Mouse (Mus musculus) olfactory bulb, adult 2 months (tissue): ENCODE measurements around the gene Pkib. TPM values are rescaled to one million over a fixed set of nuclear protein-coding genes. Genes with fewer than 3 reads are reported as not detected.
A peak's percentile ranks its signal among the peaks of the same experiment; 100 is the strongest.

Source experiments
- H3K27ac ChIP-seq: fragments of 200-500 bp; 2 replicates; pipeline ENCODE4 v1.5.1; 2012; ENCODE audit warnings: low read depth, low read length; ENCODE audit not compliant: insufficient read depth
- H3K4me1 ChIP-seq: fragments of 200-500 bp; 2 replicates; pipeline ENCODE4 v1.6.1; 2012; ENCODE audit warnings: low read length; ENCODE audit not compliant: control insufficient read depth, insufficient read depth
- H3K4me3 ChIP-seq: fragments of 200-500 bp; 2 replicates; pipeline ENCODE4 v1.5.1; 2012; ENCODE audit warnings: mild to moderate bottlenecking, low read depth, low read length, moderate library complexity; ENCODE audit not compliant: insufficient read depth
- CTCF ChIP-seq: fragments of 200-500 bp; IDR thresholded peaks from 2 replicates; pipeline ENCODE4 v1.5.1; 2012; ENCODE audit warnings: low read depth, mild to moderate bottlenecking, low read length, moderate library complexity; ENCODE audit not compliant: insufficient read depth
- POLR2A ChIP-seq: fragments of 200-500 bp; IDR thresholded peaks from 2 replicates; pipeline ENCODE4 v1.6.1; 2012; ENCODE audit warnings: mild to moderate bottlenecking, low read depth, low read length, moderate library complexity; ENCODE audit not compliant: insufficient read depth
- WGBS: fragments of 180-500 bp; shearing (Covaris S2); methylation state at CpG from one replicate; pipeline ENCODE4 v1.1.7; 2018; 5-methylcytosine and 5-hydroxymethylcytosine counted together
- polyA plus RNA-seq: library from polyadenylated mRNA; stranded (reverse); fragments of >200 nt; gene quantifications from 2 replicates; pipeline ENCODE4 v1.2.4, GENCODE M21; 2012; ENCODE audit warnings: low replicate concordance; ENCODE audit not compliant: missing spikeins, insufficient read depth, insufficient read length

The Pkib gene
- polyA plus RNA-seq, 1 experiment = not detected

GRCm38 (mm10) chr10:57747127-57747526 is 115.3 kb downstream of the Pkib start:
- no peak overlapping the region for H3K4me3 ChIP-seq
- TF ChIP-seq CTCF (no peak), POLR2A (no peak)
- no peaks in the 10 kb centered on the region for H3K4me1 ChIP-seq
- H3K27ac ChIP-seq = no peak overlapping the region

- Histone ChIP-seq H3K4me1 (no peaks in the 10 kb centered on the region), H3K4me3 (no peak overlapping the region), H3K27ac (no peak overlapping the region)
- 95% methylated on average over 1 of the region's 1 CpGs for WGBS
- TF ChIP-seq CTCF (no peak), POLR2A (no peak)
These were observed 121.6 kb downstream of the Pkib start for GRCm38 (mm10) chr10:57753343-57753742.

- no peak overlapping the region for H3K4me3 ChIP-seq
- 89% methylated on average over 2 of the region's 2 CpGs for WGBS
- H3K27ac ChIP-seq = no peak overlapping the region
- no peaks in the 10 kb centered on the region for H3K4me1 ChIP-seq
- no peak for TF ChIP-seq POLR2A
These were observed 123.5 kb downstream of the Pkib start for GRCm38 (mm10) chr10:57755201-57755736.

- H3K4me3 ChIP-seq = no peak overlapping the region
- H3K4me1 ChIP-seq = no peaks in the 10 kb centered on the region
- no peak overlapping the region for H3K27ac ChIP-seq
- TF ChIP-seq POLR2A (no peak), CTCF (no peak)
- 96% methylated on average over 2 of the region's 2 CpGs for WGBS
These were observed 127.2 kb downstream of the Pkib start for GRCm38 (mm10) chr10:57758999-57759398.

GRCm38 (mm10) chr10:57760694-57761093 is 128.9 kb downstream of the Pkib start:
- 71% methylated on average over 3 of the region's 3 CpGs for WGBS
- Histone ChIP-seq H3K4me3 (no peak overlapping the region), H3K27ac (no peak overlapping the region), H3K4me1 (no peaks in the 10 kb centered on the region)
- TF ChIP-seq POLR2A = no peak
- no peak for TF ChIP-seq CTCF

GRCm38 (mm10) chr10:57763044-57763443 is 131.3 kb downstream of the Pkib start:
- 36% methylated on average over 1 of the region's 1 CpGs for WGBS
- no peaks in the 10 kb centered on the region for H3K4me1 ChIP-seq
- TF ChIP-seq POLR2A (no peak), CTCF (no peak)
- H3K4me3 ChIP-seq = no peak overlapping the region
- H3K27ac ChIP-seq = no peak overlapping the region

GRCm38 (mm10) chr10:57783289-57784130 is 151.7 kb downstream of the Pkib start:
- H3K27ac ChIP-seq = no peak overlapping the region; the same call in 1 of the 2 replicates
- no peak for TF ChIP-seq POLR2A
- no peak for TF ChIP-seq CTCF
- WGBS = 17% methylated on average over 13 of the region's 13 CpGs
- no peaks in the 10 kb centered on the region; the same call in 1 of the 2 replicates for H3K4me1 ChIP-seq
- H3K4me3 ChIP-seq = no peak overlapping the region

- Histone ChIP-seq H3K27ac (no peak overlapping the region), H3K4me3 (no peak overlapping the region), H3K4me1 (no peaks in the 10 kb centered on the region; the same call in 1 of the 2 replicates)
- 23% methylated on average over 7 of the region's 7 CpGs for WGBS
- TF ChIP-seq CTCF = no peak
- TF ChIP-seq POLR2A = no peak
These were observed 152.5 kb downstream of the Pkib start for GRCm38 (mm10) chr10:57784131-57784875.

GRCm38 (mm10) chr10:57784876-57785150 is 153.0 kb downstream of the Pkib start, which contains the start of gene Fabp7:
TSS of gene Fabp7 (plus strand) at chr10:57784881.
- H3K4me1 ChIP-seq = no peaks in the 10 kb centered on the region; the same call in 1 of the 2 replicates
- WGBS = 28% methylated on average over 7 of the region's 7 CpGs
- H3K27ac ChIP-seq = no peak within 1 kb of the TSS
- H3K4me3 ChIP-seq = peak within 1 kb of the TSS; percentile 7; the same call in 1 of the 2 replicates
- TF ChIP-seq CTCF = no peak
- TF ChIP-seq POLR2A = no peak
